Mouse (Mus musculus) kidney, postnatal 25 days (tissue): ENCODE data around the gene Tbc1d1.
A peak's percentile ranks its signal among the peaks of the same experiment; 100 is the strongest.

Experiments used
- DNase-seq, 2 experiments: peaks; one replicate each; pipeline ENCODE4 v3.0.0; 2021; ENCODE audit warnings: mixed read lengths in 2 of 2

Tbc1d1 gene

DNA sequence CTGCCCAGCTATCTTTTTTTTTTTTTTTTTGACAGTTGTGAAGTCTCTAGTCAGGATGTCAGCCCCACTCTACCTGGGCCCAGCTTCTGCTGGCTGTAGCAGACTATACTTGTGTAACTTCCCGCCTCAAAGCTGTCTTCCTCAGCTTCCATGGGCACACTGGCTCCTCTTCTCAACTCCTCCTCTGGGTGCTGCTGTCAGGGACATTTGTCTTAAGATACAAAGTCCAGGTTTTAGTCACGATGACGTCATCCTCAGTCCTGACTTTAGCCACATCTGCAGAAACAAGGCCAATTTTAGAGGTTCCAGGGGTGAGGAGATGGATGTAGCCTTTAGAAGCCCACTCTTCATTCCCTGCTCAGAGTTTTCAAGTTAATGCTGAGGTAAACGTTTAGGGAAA, 167.2 kb downstream of the Tbc1d1 start:
- DNase-seq = peak in 1 of 2 experiments; percentile 60

DNA sequence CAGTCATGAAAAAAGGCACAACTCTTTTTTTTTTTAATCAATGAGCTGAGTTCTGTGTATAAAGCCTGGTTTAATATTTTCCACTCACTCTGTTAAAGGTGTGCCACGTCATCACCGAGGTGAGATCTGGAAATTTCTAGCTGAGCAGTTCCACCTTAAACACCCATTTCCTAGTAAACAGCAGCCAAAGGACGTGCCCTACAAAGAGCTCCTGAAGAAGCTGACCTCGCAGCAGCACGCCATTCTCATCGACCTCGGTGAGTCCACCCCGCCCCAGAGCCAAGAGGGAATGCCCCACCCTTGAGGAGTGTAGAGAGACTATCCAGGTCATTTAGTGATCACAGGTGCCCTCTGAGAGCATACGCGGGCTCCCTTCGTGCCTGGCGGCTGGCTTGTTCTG, 168.2 kb downstream of the Tbc1d1 start:
- peak in 1 of 2 experiments; percentile 74 for DNase-seq

- no peak for DNase-seq
These were observed 168.8 kb downstream of the Tbc1d1 start for GRCm38 (mm10) chr5:64324920-64325319.

DNA sequence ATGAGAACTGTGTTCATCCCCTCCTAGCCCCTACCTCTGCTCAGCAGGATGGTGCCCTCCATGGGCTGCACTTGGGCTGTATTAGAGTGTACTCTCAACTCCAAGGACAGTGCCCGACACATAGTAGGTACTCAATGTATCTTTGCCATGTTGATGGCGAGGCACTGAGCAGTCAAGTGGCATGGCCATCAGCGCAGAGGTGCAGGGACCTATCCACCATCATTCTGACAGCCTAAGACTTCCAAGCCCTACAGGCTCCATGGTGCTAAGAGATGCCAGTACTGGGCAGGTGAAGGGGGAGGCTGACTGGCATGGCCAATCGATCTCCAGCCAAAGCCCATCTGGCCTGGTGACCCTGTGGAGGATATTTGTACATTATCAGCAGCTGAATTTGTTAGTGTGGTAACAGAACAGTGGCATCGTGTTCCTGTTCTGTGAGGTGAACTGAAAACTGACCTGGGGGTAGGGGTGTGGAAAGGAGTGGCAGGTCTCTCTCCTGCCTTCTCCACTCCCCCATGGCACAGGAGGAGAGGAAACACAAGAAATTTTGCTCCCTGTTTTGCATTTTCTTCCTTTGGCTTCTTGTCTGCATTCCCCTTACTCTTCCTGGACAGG, 169.7 kb downstream of the Tbc1d1 start:
- peak in 1 of 2 experiments; percentile 61 for DNase-seq

DNA sequence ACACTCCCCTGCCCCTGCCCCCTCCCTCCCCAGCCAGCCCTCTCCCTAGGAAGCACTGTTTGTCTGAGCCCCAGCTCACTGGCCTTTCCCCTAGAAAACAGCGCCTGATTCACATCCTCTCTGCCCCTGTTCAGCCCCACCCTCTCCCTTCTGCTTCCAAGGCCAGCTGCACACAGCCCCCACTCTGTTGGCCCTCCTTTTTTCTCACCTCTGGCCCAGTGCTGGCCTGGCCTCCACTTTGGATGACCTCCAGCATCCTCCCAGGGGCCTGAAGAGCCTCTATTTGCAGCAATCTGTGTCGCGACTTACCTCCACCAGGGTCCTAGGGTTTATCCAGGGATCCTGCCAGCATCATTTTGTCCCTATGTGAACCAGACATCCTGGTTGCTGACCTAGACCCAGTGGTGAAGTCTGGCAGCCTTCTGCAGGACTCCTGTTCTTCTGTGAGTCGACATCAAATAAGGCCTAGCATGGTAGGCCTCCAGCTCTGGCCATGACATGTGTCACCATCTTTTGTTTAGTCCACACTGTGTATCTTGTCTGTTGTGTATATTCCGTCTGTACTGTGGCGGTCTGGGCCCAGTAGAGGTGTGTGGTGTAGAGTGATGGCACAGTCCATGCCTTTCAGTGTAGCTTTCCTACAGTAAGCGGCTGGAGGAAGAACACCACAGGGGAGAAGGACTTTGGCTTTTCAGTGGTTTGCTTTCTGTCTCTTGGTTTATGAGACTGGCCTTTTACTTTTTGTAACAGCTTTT, 170.5 kb downstream of the Tbc1d1 start:
- peak; percentile 71 to 92 for DNase-seq

GRCm38 (mm10) chr5:64327212-64327902, 171.3 kb downstream of the Tbc1d1 start:
- peak in 1 of 2 experiments; percentile 62 for DNase-seq

- peak; percentile 86 to 92 for DNase-seq
These were observed 180.8 kb downstream of the Tbc1d1 start for GRCm38 (mm10) chr5:64336767-64337408.

GRCm38 (mm10) chr5:64338795-64339194, 182.7 kb downstream of the Tbc1d1 start:
- peak in 1 of 2 experiments; percentile 38 for DNase-seq

DNA sequence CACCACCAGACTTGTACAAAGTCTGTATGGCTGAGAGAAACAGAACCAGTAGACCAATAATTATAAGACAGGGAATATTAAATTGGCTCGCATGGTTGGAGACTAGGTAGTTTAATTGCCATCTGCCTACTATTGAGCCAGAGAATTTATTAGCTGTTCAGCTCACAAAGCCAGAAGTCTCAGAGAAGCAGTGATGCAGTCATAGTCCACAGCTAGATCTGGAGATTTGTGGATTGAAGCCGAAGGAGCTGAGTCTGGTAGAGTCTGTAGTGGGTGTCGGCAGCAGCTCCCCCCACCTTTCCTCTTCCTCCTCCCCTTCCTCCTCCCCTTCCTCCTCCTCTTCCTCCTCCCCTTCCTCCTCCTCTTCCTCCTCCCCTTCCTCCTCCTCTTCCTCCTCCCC, 184.3 kb downstream of the Tbc1d1 start:
- DNase-seq = no peak

DNA sequence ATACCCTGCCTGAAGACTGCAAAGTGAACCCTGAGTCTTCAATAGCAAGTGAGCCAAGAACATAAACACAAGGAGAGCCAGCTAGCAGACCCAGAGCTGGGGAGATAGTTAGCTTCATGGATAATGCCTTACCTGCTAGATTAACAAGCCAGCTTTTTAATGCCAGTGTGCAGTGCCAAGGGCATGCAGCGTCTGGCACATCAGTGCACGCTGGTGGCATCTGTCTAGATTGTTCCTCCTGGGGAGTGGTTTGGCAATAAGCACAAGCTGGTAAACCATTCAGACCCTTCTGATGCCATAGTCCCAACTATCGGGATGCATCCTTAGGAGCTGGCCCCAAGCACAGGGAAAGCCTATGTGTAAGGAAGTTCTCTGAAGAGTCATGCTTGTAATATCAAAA, 185.6 kb downstream of the Tbc1d1 start:
- DNase-seq = peak in 1 of 2 experiments; percentile 33

DNA sequence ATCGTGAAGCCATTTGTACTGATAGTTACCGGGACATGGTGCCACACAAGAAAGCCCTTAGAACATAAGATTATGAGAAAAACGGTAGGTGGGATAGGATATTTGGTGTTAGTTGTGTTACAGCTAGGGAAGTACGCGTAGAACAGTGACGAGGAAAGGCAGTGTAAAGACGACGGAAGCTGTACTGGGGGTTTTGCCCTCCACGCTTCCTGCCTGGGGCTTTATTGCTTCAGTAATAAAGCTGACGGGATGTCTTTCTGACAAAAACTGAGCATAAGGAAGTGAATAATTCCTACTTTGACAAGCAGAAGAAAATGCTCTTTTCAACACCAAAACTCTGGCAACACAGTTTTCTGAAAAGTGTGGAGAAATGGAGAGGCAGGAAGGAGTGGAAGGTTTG, 186.0 kb downstream of the Tbc1d1 start:
- DNase-seq = peak in 1 of 2 experiments; percentile 29

GRCm38 (mm10) chr5:64343972-64344700, 188.0 kb downstream of the Tbc1d1 start:
- DNase-seq = peak; percentile 57 to 80

GRCm38 (mm10) chr5:64345181-64345735, 189.2 kb downstream of the Tbc1d1 start:
- peak; percentile 85 to 95 for DNase-seq

GRCm38 (mm10) chr5:64345761-64346160, 189.7 kb downstream of the Tbc1d1 start:
- peak in 1 of 2 experiments; percentile 28 for DNase-seq

GRCm38 (mm10) chr5:64346343-64346885, 190.3 kb downstream of the Tbc1d1 start:
- DNase-seq = no peak

DNA sequence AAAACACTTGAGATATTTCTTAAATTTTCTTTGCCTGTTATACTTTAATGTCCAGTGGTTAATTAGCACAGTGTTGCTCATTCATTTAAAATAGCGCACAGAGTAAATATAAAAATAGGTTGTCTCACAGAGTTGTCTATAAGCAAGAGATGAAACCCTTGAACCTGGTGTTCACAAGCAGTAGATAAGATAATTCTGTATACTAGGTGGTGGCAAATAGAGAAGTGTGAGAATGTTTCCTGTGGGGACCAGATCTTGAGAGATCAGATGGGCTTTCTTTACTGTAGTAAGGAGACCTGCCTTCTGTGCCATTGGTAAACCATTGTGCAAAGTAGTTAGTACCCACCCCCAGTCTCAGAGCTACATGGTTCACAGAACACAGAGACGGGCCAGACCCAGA, 192.1 kb downstream of the Tbc1d1 start:
- DNase-seq = no peak

DNA sequence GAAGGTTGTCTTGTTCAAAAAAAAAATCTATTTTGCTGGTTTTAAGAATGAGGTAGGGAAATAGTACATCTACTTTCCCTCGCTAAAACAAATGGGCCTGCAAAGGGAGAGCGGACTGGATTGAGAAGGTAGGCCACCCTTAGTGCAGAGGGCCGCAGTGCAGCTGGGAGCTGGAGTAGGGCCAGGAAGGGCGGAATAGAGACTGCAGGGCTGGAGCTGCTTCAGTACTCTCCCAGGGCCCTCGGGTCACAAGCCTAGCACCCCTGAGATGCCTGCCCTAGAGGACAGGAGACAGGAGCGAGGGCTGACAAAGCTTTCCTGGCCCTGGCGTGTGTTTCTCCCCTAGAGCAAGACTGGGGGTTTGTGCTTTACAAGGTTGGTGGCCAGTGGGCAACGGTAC, 192.7 kb downstream of the Tbc1d1 start:
- peak; percentile 82 to 91 for DNase-seq

GRCm38 (mm10) chr5:64351968-64352367, 195.9 kb downstream of the Tbc1d1 start:
- DNase-seq = no peak

DNA sequence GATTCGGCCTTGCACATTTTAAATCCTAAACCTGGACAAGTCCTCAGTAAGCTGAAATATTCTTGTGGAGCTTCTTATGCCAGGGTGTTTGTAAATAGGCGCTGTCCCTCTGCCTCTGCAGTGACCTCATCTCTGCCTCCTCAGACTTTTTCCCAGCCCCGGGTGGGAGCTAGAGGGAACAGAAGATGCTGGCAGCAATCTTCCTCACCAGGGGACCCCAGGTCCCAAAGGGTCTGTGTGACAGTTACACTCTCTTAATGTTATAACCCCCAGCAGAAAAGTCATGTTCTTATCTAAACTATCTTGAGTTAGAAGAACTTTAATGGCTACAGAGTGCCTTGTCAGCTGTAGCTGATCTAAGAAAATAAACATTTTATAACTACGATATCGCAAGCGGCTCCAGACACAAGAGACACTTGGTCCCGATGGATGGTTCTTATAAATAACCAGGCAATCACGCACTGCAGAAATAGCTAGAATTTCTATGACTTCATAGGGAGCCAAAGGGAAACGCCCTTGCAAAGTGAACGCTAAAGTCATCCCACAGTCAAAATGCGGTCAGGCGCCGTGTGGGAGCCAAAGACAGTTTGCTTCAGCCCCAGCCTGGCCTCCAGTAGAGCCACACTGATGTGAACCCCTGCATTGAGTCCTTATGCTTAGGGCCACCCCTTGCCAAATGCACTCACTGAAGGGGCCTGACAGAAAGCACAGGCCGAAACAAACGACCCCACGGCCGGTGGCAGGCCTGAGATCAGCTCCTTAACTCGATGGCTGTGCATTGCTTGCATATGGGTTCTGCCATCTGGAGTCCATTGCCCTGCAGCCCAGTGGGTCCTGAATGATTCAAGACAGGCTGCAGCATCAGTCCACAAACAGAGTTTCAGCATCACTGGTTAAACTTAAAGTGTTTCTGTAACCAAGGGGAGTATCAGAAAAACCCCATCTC, 202.8 kb downstream of the Tbc1d1 start:
- DNase-seq = peak in 1 of 2 experiments; percentile 32

DNA sequence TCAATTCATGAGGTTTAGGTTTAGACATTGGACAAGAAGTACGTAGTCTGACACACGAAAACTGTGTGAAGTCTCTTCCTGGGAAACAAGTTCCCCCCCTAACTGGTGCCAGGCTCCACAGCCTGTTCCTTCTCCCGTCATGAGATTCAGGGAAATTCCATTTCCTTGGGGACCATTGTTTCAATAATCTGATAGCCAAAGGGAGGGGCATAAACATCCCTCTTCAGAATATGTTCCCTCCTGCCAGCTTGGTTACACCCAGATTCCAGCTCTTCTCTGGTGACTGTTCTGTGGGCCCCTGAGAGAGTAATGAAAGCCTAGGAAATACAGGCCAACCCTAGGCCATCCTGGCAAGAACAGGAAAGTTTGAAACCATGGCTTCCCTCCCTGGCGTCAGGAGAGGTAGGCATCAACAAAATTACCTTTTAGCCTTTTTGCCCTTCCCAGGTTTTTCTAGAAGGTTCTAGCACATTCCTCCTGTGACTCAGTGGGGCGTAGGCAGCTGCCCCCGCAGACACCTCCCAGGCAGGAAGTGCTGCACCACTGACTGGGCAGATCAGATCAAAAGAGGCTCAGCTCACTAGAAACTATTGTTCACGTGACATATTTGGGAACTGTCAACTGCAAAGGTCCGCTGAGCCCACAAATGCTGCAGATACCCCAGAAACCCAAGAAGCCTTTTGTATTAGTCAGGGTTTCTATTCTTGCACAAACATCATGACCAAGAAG, 204.2 kb downstream of the Tbc1d1 start:
- DNase-seq = peak in 1 of 2 experiments; percentile 40
